Mouse (Mus musculus) monocyte, adult 59 days (primary cell): ENCODE results near the gene Gm6760. TPM values are rescaled to one million over a fixed set of nuclear protein-coding genes. Genes with fewer than 3 reads are reported as not detected.

Source experiments
- total RNA-seq, 2 experiments: library from RNA; stranded (reverse); gene quantifications; one replicate each; pipeline ENCODE4 v1.2.4; 2023

Gene Gm6760
- not detected for total RNA-seq

DNA sequence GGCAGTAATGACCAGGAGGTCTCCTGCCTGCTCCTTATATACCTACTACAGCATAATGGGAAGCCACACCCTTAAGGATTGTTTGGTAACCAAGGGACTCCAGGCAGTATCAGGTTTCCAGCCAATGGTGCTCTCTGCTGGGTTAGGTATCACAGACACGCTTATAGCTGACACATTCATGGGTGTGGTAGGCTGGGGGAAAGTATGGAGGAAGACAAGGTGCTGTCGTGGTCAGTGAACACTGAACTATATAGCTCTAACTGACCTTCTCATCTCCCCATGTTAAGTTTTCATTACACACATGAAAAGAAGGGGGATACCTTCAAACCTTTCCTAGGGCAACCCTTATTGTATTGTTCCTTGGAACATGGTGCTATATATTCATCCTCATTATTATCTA, at the start of gene Gm6760:
Gene Gm6760, minus strand, starts transcription at position 101 of the 400 bp plus-strand sequence.

DNA sequence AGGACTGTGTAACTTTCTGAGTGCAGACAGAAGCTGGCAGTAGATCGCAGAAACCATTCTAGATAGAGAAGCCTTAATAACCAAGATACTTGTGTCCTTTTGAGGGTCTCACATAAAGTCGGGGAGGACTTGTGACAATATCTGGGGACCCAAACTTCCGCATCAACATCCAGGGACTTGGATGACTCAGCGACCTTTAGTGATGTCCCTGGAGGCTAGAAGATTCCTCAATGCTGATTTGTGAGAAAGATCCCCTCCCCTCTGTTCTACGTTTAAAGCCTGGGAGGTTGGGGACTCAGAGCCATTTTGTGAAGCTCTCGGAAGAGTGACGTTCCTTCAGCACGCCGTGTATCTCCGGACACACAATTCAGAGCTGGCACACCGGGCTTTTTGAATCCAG, 21.2 kb upstream of the Gm6760 start, which contains the start of gene 3830417A13Rik:
Gene 3830417A13Rik, plus strand, starts transcription at position 301 of the 400 bp plus-strand sequence.

Other genes with a start within 250 kb of the Gm6760 start
- gene 3830417A13Rik, start 21.4 kb upstream of the Gm6760 start, total RNA-seq: not detected
- gene Slitrk4, start 124.8 kb upstream of the Gm6760 start, total RNA-seq: not detected